Mouse (Mus musculus) erythroblast, embryonic 14.5 days (primary cell): ENCODE data around the gene Eef2. TPM values are rescaled to one million over a fixed set of nuclear protein-coding genes. Genes with fewer than 3 reads are reported as not detected.
"Not testable (repeated sequence)": the region's sequence is repeated elsewhere in the genome, so short reads cannot be mapped to it uniquely, and the experiment has no call there.

Source experiments
- H3K27me3 ChIP-seq: 2 replicates; pipeline ENCODE4 v1.6.1; 2012; ENCODE audit warnings: inconsistent platforms; ENCODE audit not compliant: control insufficient read depth
- H3K36me3 ChIP-seq: 2 replicates; pipeline ENCODE4 v1.6.1; 2012; ENCODE audit warnings: mild to moderate bottlenecking, inconsistent platforms; ENCODE audit not compliant: control insufficient read depth
- H3K4me1 ChIP-seq: 2 replicates; pipeline ENCODE4 v1.6.1; 2012; ENCODE audit warnings: inconsistent platforms; ENCODE audit not compliant: control insufficient read depth
- H3K4me3 ChIP-seq: replicated peaks from 2 replicates; pipeline ENCODE3; 2012; ENCODE audit warnings: moderate library complexity, mild to moderate bottlenecking, inconsistent platforms
- H3K9me3 ChIP-seq: 2 replicates; pipeline ENCODE4 v1.6.1; 2012; ENCODE audit warnings: low read length, inconsistent platforms, mixed read lengths; ENCODE audit not compliant: control insufficient read depth
- GATA1 ChIP-seq: IDR thresholded peaks from 2 replicates; pipeline ENCODE4 v1.6.1; 2012; ENCODE audit warnings: low read length, inconsistent platforms, mixed read lengths
- TAL1 ChIP-seq: IDR thresholded peaks from 3 replicates; pipeline ENCODE4 v1.6.1; 2012; ENCODE audit warnings: low read length, inconsistent platforms, mixed read lengths
- polyA plus RNA-seq: library from polyadenylated mRNA; stranded (reverse); fragments of >175 nt; gene quantifications from 2 replicates; pipeline ENCODE4 v1.2.3, GENCODE M21; 2012

The Eef2 gene
- polyA plus RNA-seq, 1 experiment = 124 TPM

- TF ChIP-seq TAL1 (no peak), GATA1 (no peak)
- peaks cover 56% of the 10 kb centered on the region for H3K36me3 ChIP-seq
- H3K4me1 ChIP-seq = peaks cover 78% of the 10 kb centered on the region
- H3K9me3 ChIP-seq = no peaks in the 10 kb centered on the region
- no peak overlapping the region for H3K4me3 ChIP-seq
- no peaks in the 10 kb centered on the region for H3K27me3 ChIP-seq
Observed at GRCm38 (mm10) chr10:81165118-81165517, 11.3 kb upstream of the Eef2 start.

- Histone ChIP-seq H3K4me3 (peak within 1 kb of the TSS; percentile 93), H3K27me3 (no peaks in the 10 kb centered on the region), H3K4me1 (peaks cover 59% of the 10 kb centered on the region), H3K9me3 (no peaks in the 10 kb centered on the region), H3K36me3 (peaks cover 33% of the 10 kb centered on the region)
- TF ChIP-seq TAL1 (no peak), GATA1 (no peak)
Observed at GRCm38 (mm10) chr10:81167200-81168086, 9.0 kb upstream of the Eef2 start, which contains the start of gene Pias4. Pias4 (minus strand) TSS chr10:81167923.

DNA sequence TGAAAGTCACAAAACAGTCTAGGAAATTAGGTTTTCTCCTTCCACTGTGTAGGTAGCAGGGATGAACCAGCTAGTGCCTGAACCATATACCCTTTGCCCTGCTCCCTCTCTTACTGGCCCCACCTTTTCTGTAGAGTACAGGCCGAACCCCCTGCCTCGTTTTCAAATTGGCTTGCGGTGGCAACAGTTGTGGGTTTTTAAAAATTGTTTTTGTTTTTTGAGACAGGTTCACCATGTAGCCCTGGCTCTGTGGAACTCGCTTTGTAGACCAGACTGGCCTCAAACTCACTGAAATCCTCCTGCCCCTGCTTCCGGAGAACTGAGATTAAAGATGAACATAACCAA, 8.4 kb upstream of the Eef2 start:
- no peak for TF ChIP-seq TAL1
- no peak for TF ChIP-seq GATA1
- Histone ChIP-seq H3K4me3 (peak overlapping the region; percentile 93), H3K4me1 (peaks cover 59% of the 10 kb centered on the region), H3K27me3 (no peaks in the 10 kb centered on the region), H3K9me3 (no peaks in the 10 kb centered on the region), H3K36me3 (peaks cover 27% of the 10 kb centered on the region)

DNA sequence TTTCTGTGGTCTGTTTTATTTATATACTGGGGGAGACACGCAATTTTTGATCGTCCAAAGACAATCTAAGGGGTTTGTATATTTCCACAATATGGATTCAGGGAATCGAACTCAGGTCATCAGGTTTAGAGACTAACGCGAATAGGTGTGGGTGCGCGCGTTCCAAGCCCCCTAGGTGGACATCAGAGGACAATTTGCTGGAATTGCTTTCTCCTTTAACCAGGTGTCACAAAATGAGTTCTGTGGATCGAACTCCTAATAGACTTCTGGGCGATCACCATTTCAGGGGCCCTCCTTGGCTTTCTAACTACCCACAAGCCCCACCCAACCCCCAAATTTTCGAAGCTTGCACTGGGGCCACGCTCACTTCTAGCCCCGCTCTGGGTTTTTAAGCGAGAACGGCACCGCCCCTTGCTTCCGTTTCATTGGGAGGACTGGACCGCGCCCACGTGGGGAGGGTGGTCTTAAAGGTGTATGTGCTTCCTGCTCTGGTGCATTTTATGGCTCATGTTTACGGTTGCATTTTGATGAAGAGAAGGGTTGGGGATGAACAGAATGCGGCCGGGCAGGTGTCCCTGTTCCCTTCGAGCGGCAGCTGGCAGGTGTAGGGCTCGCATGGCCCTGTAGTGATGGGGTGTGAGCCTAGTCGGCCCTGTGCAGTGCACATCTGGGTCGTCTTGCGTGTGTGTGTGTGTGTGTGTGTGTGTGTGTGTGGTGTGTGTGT, 7.7 kb upstream of the Eef2 start:
- Histone ChIP-seq H3K9me3 (no peaks in the 10 kb centered on the region), H3K27me3 (no peaks in the 10 kb centered on the region), H3K4me1 (peaks cover 62% of the 10 kb centered on the region), H3K36me3 (peaks cover 22% of the 10 kb centered on the region), H3K4me3 (peak overlapping the region; percentile 93)
- TF ChIP-seq TAL1 (no peak), GATA1 (no peak)

- peaks cover 62% of the 10 kb centered on the region for H3K4me1 ChIP-seq
- H3K36me3 ChIP-seq = peaks cover 14% of the 10 kb centered on the region
- not testable (repeated sequence) for H3K9me3 ChIP-seq, H3K27me3 ChIP-seq
- H3K4me3 ChIP-seq = peak overlapping the region; percentile 40
Observed at GRCm38 (mm10) chr10:81169411-81169900, 7.0 kb upstream of the Eef2 start.

DNA sequence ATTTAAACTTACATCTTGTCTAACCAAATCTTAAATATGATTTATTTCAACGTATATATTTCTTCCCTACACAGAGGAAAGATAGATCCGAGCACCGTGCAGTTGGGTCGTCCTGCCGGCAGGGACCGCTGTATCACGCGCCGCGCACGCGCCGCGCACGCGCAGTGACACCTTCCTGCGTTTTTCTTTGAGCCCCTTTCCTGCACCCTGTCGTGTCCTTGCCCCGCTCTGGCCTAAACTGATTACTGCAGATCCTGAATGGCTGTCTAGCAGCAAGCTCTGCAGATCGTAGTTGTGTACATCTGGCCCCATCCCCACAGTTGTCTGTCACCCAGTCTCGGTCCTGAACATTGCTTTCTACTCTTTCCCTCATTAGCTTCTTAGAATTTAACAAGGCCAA, 3.3 kb upstream of the Eef2 start:
- no peaks in the 10 kb centered on the region for H3K9me3 ChIP-seq
- peak overlapping the region; percentile 55 for H3K4me3 ChIP-seq
- peaks cover 13% of the 10 kb centered on the region for H3K36me3 ChIP-seq
- H3K27me3 ChIP-seq = no peaks in the 10 kb centered on the region
- H3K4me1 ChIP-seq = peaks cover 62% of the 10 kb centered on the region
- no peak for TF ChIP-seq GATA1
- TF ChIP-seq TAL1 = no peak

- H3K9me3 ChIP-seq = no peaks in the 10 kb centered on the region
- peaks cover 30% of the 10 kb centered on the region for H3K36me3 ChIP-seq
- TF ChIP-seq TAL1 = no peak
- TF ChIP-seq GATA1 = no peak
- H3K27me3 ChIP-seq = no peaks in the 10 kb centered on the region; the same call in 1 of the 2 replicates
- peak overlapping the region; percentile 32 for H3K4me3 ChIP-seq
- H3K4me1 ChIP-seq = peaks cover 66% of the 10 kb centered on the region
Observed at GRCm38 (mm10) chr10:81174617-81175344, 1.6 kb upstream of the Eef2 start.

GRCm38 (mm10) chr10:81175345-81175701, 1.1 kb upstream of the Eef2 start:
- H3K36me3 ChIP-seq = peaks cover 35% of the 10 kb centered on the region
- not testable (repeated sequence) for H3K9me3 ChIP-seq, H3K27me3 ChIP-seq
- peak overlapping the region; percentile 32 for H3K4me3 ChIP-seq
- H3K4me1 ChIP-seq = peaks cover 71% of the 10 kb centered on the region

GRCm38 (mm10) chr10:81175936-81176465, 430 bp upstream of the Eef2 start:
- peaks cover 42% of the 10 kb centered on the region for H3K36me3 ChIP-seq
- TF ChIP-seq GATA1 = no peak
- TF ChIP-seq TAL1 = no peak
- no peaks in the 10 kb centered on the region for H3K9me3 ChIP-seq
- H3K4me3 ChIP-seq = peak overlapping the region; percentile 84
- no peaks in the 10 kb centered on the region; the same call in 1 of the 2 replicates for H3K27me3 ChIP-seq
- H3K4me1 ChIP-seq = peaks cover 78% of the 10 kb centered on the region
